Mouse (Mus musculus) cerebellum, adult 11 months (tissue): ENCODE results near the gene Rell1.
"Not testable (repeated sequence)": the region's sequence is repeated elsewhere in the genome, so short reads cannot be mapped to it uniquely, and the experiment has no call there.

ENCODE experiments used
- DNase-seq: peaks from one replicate; pipeline ENCODE4 v3.0.0; 2022

Rell1 gene

GRCm38 (mm10) chr5:63951421-63951911 is 17.2 kb downstream of the Rell1 start:
- DNase-seq: no peak

- DNase-seq: no peak
Observed at GRCm38 (mm10) chr5:63949195-63949594, 19.5 kb downstream of the Rell1 start.

- no peak for DNase-seq
Observed at GRCm38 (mm10) chr5:63947526-63947925, 21.2 kb downstream of the Rell1 start.

- no peak for DNase-seq
Observed at GRCm38 (mm10) chr5:63943291-63943690, 25.4 kb downstream of the Rell1 start.

- no peak for DNase-seq
Observed at GRCm38 (mm10) chr5:63941891-63942290, 26.8 kb downstream of the Rell1 start.

- DNase-seq: no peak
Observed at GRCm38 (mm10) chr5:63938575-63938974, 30.1 kb downstream of the Rell1 start.

- DNase-seq: no peak
Observed at GRCm38 (mm10) chr5:63936740-63937139, 32.0 kb downstream of the Rell1 start.

GRCm38 (mm10) chr5:63935581-63935980 is 33.1 kb downstream of the Rell1 start:
- DNase-seq: no peak

GRCm38 (mm10) chr5:63932829-63933228 is 35.9 kb downstream of the Rell1 start:
- no peak for DNase-seq

GRCm38 (mm10) chr5:63930824-63931358 is 37.8 kb downstream of the Rell1 start:
- no peak for DNase-seq

- DNase-seq: no peak
Observed at GRCm38 (mm10) chr5:63925035-63925628, 43.6 kb downstream of the Rell1 start.

GRCm38 (mm10) chr5:63923305-63924025 is 45.2 kb downstream of the Rell1 start:
- no peak for DNase-seq

- no peak for DNase-seq
Observed at GRCm38 (mm10) chr5:63918201-63918600, 50.5 kb downstream of the Rell1 start.

- DNase-seq: peak; percentile 33
Observed at GRCm38 (mm10) chr5:63916457-63917139, 52.1 kb downstream of the Rell1 start.

GRCm38 (mm10) chr5:63914896-63915295 is 53.8 kb downstream of the Rell1 start:
- DNase-seq: no peak

- DNase-seq: no peak
Observed at GRCm38 (mm10) chr5:63910171-63910960, 58.3 kb downstream of the Rell1 start.

GRCm38 (mm10) chr5:63907513-63907912 is 61.2 kb downstream of the Rell1 start:
- no peak for DNase-seq

GRCm38 (mm10) chr5:63906149-63907093 is 62.3 kb downstream of the Rell1 start:
- DNase-seq: peak; percentile 81

GRCm38 (mm10) chr5:63903329-63903728 is 65.4 kb downstream of the Rell1 start:
- DNase-seq: no peak

- no peak for DNase-seq
Observed at GRCm38 (mm10) chr5:63897820-63898110, 70.9 kb downstream of the Rell1 start.

- not testable (repeated sequence) for DNase-seq
Observed at GRCm38 (mm10) chr5:63897001-63897819, 71.5 kb downstream of the Rell1 start.
